Mouse (Mus musculus) testis, adult 2 months (tissue): Measurements from ENCODE around the gene Pdzrn3.

ENCODE experiments used
- CTCF ChIP-seq: fragments of 200-500 bp; IDR thresholded peaks from 2 replicates; pipeline ENCODE4 v1.5.1; 2012; ENCODE audit warnings: low read depth, mild to moderate bottlenecking, inconsistent platforms, low read length, moderate library complexity; ENCODE audit not compliant: control insufficient read depth, insufficient read depth, insufficient replicate concordance
- POLR2A ChIP-seq: fragments of 200-500 bp; IDR thresholded peaks from 2 replicates; pipeline ENCODE4 v1.6.1; 2012; ENCODE audit warnings: low read depth, mild to moderate bottlenecking, inconsistent platforms, low read length, moderate library complexity; ENCODE audit not compliant: control insufficient read depth

GRCm38 (mm10) chr6:101362268-101362667 is 15.4 kb downstream of the Pdzrn3 start:
- TF ChIP-seq POLR2A (no peak), CTCF (no peak)
